Mouse (Mus musculus) cerebellum, adult 2 months (tissue): ENCODE data around the gene Kcnj8.

ENCODE experiments used
- CTCF ChIP-seq: fragments of 200-500 bp; IDR thresholded peaks from 2 replicates; pipeline ENCODE4 v1.5.1; 2011; ENCODE audit warnings: low read depth, mild to moderate bottlenecking, control low read depth, low read length, moderate library complexity, borderline replicate concordance; ENCODE audit not compliant: insufficient read depth
- POLR2A ChIP-seq: fragments of 200-500 bp; IDR thresholded peaks from 2 replicates; pipeline ENCODE4 v1.6.1; 2011; ENCODE audit warnings: low read length, control low read depth, borderline replicate concordance; ENCODE audit not compliant: insufficient read depth

GRCm38 (mm10) chr6:142543648-142544047 is 27.8 kb downstream of the Kcnj8 start:
- TF ChIP-seq CTCF = no peak
- TF ChIP-seq POLR2A = no peak
